Mouse (Mus musculus): ENCODE results near the gene Rtkn2.

Gene Rtkn2

GRCm38 (mm10) chr10:67996171-67996570 lies 16.8 kb downstream of the Rtkn2 start:
- in situ Hi-C loops (cut with MboI), result no loop called here

DNA sequence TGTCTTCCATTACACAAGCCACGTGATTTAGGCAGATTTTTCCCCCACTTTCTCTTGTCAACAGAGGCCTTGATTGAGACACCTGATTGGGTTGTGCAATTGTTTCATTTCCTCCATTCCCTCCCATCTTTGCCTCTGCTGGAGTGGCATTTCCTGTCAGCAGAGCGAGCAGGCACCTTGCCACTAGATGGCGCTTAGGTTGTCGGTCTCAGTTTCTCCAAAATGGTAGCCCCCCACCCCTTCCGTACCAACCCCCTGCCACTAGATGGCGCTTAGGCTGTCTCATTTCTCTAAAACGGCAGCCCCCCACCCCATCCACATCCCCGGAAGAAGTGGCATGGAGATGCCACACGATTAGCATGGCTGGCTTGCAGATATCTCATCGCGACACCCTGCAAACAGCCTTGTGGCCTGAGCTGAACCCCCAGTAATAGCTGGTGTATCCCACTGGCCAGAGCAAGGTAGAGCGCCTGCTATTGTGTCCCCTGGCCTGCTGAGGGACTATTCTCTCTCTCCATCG lies 18.8 kb downstream of the Rtkn2 start:
- in situ Hi-C loops (cut with MboI), result no loop called here

DNA sequence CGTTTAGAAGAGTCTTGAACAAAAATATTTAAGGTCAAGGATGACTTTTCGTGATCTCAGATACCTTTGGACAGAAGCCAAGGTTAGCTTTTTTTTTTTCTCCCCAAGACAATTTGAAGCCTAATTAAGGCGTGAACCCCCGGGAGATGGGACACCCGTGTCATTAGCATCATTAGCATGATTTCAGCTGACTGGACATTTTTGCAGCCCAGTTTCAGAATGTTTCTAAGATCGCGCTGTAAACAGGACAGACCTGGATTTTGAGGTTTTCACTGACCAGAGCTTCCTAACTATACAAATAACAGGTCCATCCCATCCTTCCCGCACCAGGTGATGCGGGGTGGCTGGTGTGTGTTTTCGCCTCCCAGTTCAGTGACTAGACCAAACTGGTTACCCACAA lies 19.8 kb downstream of the Rtkn2 start:
- in situ Hi-C loops (cut with MboI), result no loop called here

DNA sequence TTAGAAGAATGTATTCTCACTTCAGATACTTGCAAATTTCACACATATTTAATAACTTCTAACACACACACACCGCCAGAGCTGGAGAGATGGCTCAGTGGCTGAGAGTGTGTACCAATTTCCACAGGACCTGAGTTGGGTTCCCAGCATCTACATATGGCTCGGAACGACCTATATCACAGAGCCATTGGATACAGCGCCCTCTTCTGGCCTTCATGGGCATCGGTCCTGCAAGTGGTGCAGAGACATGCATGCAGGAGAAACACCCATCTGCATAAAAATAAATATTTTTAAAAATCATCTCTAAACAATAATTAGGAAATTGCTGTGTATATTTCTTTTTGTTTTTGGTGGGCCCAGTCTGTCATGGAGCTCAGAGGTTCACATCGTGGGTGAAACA lies 22.1 kb downstream of the Rtkn2 start:
- in situ Hi-C loops (cut with MboI), result no loop called here

- in situ Hi-C loops (cut with MboI), result no loop called here
Measured at GRCm38 (mm10) chr10:68003651-68004422, 24.5 kb downstream of the Rtkn2 start.

DNA sequence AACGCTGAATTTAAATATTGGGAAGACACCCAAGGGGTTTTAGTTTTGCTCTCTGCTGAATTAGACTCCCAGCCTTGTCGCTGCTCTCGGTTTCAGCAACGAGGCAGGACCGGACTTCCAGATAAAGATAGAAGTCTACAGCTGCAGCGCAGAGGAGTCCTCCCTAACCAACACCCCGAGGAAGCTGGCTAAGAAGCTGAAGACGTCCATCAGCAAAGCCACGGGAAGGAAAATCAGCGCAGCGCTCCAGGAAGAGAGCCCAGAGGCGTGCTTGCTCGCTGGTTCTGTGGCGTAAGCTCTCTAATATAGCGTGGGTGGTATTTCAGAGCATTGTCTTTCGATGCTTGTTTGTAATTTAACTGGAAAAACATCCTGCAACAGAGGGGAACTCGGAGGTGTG lies 26.0 kb downstream of the Rtkn2 start:
- in situ Hi-C loops (cut with MboI), result no loop called here

DNA sequence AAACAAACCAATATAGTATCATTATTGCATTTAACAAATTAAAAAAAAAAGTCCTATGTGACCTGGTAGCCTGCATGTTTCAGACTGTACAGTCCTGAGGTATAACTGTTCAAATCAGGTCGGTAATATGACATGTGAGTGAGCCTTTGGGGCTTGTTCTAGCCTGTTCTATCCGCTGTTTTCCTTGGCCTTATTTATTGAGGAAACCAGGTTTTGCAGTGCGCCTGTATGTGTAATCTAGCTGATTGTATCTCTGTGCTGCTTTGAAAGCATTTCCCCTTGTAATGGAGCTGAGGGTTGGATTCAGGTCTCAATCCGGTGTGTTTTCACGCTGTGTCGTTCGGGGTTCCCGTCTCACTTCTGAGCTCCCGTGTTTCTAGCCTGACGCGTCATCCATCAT lies 27.1 kb downstream of the Rtkn2 start:
- in situ Hi-C loops (cut with MboI), result no loop called here

DNA sequence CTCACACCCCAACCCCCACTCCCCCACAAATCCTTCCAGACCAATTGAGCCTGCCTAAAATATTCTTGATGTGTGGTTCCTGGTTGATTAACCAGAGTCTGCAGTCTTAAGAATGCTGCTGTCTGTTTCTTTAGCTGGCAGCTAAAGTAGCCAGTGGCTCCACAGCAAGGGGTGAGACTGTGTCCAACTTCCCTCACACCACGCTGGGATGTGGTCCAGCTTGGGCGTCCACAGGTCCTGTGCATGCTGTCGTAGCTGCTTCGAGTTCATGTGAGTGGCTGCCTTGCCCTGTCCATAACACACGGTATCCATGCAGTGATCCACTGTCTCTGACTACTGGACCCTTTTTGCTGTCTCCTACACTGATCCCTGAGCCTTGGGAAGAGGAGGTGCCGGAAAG lies 27.7 kb downstream of the Rtkn2 start:
- in situ Hi-C loops (cut with MboI), result no loop called here

GRCm38 (mm10) chr10:68008198-68008955 lies 29.0 kb downstream of the Rtkn2 start:
- in situ Hi-C loops (cut with MboI), result no loop called here

DNA sequence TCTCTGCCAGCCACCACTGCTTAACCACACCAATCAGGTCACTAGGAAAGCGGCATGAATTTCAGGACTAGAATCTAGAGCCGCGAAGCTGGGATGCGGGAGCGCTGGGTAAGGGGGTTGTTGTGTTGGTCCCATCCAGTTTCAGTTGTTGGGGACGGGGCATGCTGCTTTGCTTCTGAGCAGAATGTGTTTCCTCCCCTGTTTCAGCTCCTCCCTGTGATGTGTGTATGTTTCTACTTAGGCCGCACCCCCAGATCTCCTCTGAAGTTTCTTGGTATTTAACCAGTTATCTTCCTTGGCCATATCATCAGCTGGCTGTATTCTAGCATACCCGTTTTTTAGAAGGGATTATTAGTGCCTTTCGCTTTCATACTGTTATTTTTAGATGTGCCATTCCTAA lies 29.9 kb downstream of the Rtkn2 start:
- in situ Hi-C loops (cut with MboI), result no loop called here

GRCm38 (mm10) chr10:68009867-68010266 lies 30.5 kb downstream of the Rtkn2 start:
- in situ Hi-C loops (cut with MboI), result no loop called here

GRCm38 (mm10) chr10:68013137-68013536 lies 33.8 kb downstream of the Rtkn2 start:
- in situ Hi-C loops (cut with MboI), result no loop called here

- in situ Hi-C loops (cut with MboI), result no loop called here
Measured at GRCm38 (mm10) chr10:68020755-68021154, 41.4 kb downstream of the Rtkn2 start.

GRCm38 (mm10) chr10:68025660-68026059 lies 46.3 kb downstream of the Rtkn2 start:
- in situ Hi-C loops (cut with MboI), result no loop called here

GRCm38 (mm10) chr10:68028327-68029080 lies 49.1 kb downstream of the Rtkn2 start:
- in situ Hi-C loops (cut with MboI), result no loop called here

GRCm38 (mm10) chr10:68029081-68029626 lies 49.8 kb downstream of the Rtkn2 start:
- in situ Hi-C loops (cut with MboI), result no loop called here

- in situ Hi-C loops (cut with MboI), result no loop called here
Measured at GRCm38 (mm10) chr10:68030027-68030426, 50.7 kb downstream of the Rtkn2 start.

- in situ Hi-C loops (cut with MboI), result no loop called here
Measured at GRCm38 (mm10) chr10:68035707-68036367, 56.5 kb downstream of the Rtkn2 start.

DNA sequence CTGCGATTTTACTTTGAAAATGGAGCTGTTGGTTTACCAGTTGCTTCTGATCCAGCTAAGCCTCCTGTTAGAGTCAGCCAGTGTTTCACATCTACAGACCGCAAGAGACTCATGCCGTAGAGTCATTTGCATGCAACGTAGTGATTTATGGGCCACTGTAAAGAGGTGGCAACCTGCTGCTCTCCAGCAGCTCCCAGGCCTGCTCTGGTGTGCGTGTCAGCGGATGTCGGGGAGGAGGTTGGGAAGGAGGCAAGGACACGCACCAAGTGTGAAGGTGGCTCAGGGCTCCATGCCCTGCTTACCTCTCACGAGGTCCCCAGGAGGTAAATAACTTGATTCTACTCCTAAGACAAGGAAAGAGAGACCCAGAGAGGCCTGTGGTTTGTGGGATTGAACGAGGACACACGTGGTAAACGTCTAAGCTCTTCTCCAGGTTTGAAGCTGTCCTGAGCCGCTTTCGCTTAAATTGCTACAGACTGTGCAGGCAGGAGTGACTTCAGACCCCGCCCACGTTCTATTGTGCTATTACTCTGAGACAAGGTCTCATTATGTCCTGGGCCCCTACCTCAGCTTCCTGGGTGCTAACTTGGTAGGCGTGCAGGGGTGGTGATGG lies 57.1 kb downstream of the Rtkn2 start:
- in situ Hi-C loops (cut with MboI), result no loop called here

DNA sequence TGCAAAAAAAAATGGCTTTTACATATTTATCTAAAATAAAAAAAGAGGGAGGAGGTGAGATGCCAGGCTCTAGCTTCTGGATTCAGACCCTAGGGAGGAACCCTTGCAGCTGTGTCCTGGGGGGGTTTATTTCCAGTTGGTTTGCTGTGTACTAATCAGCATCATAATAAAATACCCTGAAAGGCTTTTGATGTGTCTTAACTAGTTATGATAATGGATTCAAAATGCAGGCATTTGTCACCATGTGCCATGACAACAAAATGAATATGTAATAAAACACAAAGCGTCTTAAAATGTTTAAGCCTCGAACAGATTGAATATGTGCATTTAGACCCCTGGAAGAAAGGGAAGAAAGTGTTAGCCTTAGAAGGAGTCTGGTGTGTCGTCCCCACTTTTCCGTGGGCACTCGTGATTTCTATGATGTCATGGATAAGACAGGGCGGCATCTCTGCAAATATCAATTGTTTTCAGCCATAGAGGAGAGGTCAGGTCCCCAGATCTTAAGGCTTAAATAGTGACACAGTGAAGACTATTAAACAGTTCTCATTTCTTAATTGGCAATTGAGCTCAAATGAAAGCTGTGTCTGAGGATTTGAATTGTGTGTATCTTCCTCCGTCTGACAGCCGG lies 59.7 kb downstream of the Rtkn2 start:
- in situ Hi-C loops (cut with MboI), result no loop called here

Data from mature B cell (primary cell).